Mouse (Mus musculus) spleen, postnatal 4 days (tissue): ENCODE measurements around the gene AI837181.

ENCODE experiments used
- DNase-seq, 2 experiments: peaks; one replicate each; pipeline ENCODE4 v3.0.0; 2022; ENCODE audit warnings: low spot score in 2 of 2

Gene AI837181

DNA sequence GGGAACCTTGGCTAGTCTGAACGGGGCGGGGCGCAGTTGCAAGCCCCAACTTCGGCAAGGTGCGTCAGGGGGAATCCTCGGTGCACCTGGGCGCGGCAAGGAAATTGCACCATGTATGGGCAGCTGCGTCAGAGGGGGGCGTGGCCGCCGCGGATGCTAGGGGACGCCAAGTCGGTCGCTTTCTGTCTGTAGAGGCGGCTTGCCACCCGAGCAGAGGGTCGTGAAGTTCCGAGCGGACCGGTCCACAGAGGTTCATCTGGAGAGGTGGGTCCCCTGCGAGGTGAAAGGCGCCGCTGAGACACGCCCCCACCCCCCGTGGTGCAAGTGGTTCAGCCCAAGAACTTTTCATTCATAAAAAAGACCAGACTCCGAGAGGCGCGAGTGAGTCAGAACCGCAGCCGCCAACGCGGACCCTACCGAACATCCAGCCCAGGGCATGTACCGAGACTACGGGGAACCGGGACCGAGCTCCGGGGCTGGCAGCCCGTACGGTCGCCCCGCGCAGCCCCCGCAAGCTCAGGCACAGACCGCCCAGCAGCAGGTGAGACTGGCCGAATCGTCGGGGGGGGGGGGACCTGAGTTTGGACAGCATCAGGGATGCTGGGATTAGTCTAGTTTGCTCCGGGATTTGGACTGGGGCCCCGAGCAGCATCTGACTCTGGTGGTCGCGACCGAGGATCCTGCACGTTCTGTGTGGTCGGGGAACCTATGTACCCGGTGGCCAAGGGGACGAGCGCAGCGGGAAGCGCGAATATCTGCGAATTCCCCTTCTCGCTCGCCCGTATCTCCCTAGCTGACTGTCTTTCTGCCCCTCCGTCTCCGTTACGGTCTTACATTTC, 22.8 kb downstream of the AI837181 start, which contains the start of gene Fosl1:
TSS of gene Fosl1 (plus strand) at position 33 of the 839 bp plus-strand sequence.
- DNase-seq, result peak; percentile 70 to 86

DNA sequence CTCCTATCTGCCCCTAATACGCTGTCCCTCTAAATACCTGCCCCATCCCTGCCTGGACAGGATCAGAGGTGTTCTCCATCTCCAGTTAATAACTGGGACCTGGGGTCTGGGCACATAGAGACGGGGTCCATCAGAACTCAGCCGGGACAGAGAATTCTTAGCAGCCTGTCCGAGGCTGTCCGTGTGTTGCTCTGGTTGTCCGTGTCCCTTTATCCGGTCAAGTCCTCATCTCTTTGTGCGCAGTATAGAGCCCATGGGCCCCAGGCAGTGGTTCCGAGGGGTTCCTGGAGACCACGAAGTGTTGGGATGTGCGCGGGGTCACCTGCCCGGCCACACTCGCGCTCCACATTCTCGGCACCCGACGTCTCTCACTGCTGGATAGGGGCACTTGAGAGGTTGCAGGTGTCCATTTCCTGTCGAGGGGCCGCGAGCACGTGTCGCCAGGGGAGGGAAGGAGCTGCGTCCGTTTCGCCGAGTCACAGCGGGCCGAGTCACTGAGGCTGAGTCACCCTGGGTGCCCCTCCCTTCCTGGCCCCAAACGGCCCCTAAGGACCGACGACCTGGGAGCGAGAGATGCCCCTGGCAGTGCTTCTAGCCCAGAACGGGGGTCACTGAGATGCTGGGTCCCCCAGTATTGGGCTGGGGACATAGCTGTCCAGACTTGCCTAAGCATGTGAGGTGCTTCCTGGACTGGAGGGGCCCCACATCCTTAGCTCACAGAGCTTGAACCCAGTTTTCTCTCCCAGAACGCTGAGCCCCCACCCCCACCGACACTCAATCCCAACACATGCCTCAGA, 23.6 kb downstream of the AI837181 start:
- peak in 1 of 2 experiments; percentile 36 for DNase-seq

DNA sequence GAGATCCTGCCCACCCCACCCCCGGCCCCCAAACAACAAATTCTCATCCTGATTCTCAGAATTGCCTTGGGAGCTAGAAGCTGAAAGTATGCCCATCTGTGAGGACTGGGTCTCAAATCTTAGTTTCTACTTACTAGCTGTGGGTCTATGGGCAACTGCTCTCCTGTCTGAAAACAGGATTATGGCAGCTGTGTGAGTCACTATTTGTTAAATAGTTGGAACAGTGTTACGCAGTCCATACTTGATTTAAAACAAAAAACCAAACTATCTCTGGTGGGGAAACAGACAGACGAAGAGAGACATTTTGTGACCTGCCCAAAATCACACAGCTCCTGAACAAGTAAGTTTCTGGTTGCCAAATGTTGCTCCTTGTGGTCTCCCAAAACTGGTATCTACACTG, 24.7 kb downstream of the AI837181 start:
- no peak for DNase-seq

DNA sequence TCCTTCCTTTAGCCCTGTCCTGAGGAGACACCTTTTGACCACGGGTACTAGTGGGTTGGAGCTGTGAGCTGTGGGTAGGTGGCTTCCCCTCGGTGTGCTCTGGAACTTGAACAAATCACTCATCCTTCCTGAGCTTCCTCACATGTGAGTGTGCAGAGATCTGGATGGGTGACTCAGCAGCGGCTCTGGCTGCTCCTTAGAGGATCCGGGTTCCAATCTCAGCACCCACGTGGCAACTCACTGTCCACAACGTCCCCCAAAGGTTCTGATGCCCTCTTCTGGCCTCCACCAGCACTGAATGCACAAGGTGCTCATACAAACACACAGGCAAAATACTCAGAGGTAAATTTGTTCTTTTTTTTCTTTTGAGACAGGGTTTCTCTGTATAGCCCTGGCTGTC, 26.8 kb downstream of the AI837181 start:
- no peak for DNase-seq

DNA sequence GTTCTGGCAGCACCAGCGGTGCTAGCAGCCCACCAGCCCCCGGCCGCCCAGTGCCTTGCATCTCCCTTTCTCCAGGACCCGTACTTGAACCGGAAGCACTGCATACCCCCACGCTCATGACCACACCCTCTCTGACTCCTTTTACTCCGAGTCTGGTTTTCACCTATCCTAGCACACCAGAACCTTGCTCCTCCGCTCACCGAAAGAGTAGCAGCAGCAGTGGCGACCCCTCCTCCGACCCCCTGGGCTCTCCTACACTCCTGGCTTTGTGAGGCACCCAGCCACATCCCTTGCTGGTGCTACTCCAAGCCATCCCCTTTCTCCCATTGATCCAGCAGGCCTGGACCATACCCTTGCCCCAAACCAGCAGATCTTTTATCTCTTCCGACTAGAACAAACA, 30.1 kb downstream of the AI837181 start:
- DNase-seq, result no peak

DNA sequence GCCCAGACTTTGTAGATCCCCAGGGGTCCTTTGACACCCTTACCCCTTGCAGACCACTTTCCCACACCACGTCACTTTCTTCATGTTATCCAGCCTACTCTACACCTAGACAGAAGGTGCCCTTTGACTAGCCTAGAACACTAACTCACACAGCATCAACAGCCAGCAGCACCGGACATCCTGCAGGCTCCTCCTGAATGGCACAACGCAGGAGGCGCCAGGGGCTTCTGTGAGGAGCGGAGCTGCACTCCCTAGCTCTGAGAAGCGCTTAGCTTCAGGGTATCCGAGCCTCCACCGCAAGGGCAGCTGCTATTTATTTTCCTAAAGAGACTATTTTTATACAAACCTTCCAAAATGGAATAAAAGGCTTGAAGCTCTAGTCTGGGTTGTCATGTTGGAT, 30.6 kb downstream of the AI837181 start:
- peak in 1 of 2 experiments; percentile 59 for DNase-seq

DNA sequence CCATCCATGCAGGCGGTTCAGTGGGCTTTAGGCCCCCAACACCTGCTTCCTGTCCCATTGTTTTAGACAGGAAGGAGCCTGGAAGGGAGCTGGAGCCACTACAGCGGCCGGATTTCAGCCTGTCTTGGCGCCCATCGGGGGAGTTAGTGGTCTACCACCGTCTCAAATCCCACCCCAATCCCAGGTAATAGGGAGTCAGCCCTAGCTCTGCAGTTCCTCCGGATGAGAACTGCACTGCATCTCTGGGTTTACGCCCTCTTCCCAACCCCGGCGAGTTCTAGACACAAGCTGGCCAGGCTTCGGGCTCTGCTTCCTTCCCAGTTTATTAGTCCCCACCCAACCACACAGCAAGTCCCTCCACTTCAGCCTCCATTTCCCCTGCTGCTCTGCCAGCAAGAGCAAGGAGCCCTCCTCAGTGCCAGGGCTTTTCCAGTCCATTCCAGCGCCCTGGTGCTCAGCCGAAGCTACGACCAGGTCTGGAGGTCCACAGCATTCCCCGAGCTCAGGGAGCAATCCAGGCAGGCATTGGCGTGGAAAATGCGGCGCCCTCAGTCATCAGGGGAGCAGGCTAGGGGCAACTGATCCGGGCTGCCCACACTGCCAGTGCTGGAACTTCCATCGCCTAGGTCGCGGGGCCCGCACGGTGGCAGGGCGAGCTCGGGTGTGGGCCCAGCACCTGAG, 31.4 kb downstream of the AI837181 start:
- peak in 1 of 2 experiments; percentile 59 for DNase-seq

GRCm38 (mm10) chr19:5456922-5457745, 32.2 kb downstream of the AI837181 start:
- DNase-seq, result peak; percentile 91 to 94

- DNase-seq, result no peak
These were observed 33.0 kb downstream of the AI837181 start, which contains the start of gene Ccdc85b for GRCm38 (mm10) chr19:5457746-5458442. Ccdc85b (minus strand) TSS chr19:5457894.

DNA sequence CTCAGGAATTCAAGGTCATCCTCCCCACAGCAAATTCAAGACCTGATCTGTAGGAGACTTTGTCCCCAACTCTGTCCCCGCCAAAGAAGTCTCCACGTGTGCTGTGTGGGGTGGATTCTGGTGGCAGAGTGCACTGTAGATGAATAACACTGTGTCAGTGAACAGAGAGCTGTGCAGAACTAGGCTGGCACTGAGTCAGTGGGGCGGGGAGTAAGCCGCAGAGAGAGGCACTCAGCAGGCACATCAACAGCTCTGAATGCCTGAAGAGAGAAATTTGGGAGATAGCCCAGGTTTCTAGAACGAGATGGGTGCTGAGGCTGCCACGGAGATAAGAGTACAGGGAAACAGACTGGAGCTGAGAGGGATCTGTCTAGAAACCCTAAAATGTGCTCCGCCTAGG, 34.1 kb downstream of the AI837181 start:
- DNase-seq, result no peak

DNA sequence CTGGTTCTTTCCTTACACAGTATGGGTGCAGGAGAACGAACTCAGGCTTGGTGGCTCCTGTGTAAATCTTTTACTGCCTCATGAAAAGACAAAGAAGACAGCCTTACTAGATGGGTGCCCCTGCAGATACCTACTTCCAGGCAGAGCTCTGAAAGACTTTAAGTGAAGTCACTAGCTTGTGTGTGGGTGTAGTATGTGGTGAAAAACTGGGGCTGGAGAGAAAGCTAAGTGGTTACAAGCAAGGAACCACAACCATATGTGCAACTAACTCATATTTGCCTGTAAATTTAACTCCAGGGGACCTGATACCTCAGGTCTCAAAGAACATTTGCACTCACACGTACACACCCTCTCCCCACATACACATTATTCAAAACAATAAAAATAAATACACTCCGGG, 35.0 kb downstream of the AI837181 start:
- DNase-seq, result no peak

- peak; percentile 86 to 93 for DNase-seq
These were observed 35.5 kb downstream of the AI837181 start, which contains the start of gene Fibp for GRCm38 (mm10) chr19:5460465-5460911. Fibp (plus strand) TSS chr19:5460615.

- no peak for DNase-seq
These were observed 36.5 kb downstream of the AI837181 start for GRCm38 (mm10) chr19:5461411-5461810.

GRCm38 (mm10) chr19:5463212-5463611, 38.3 kb downstream of the AI837181 start:
- no peak for DNase-seq

GRCm38 (mm10) chr19:5463791-5464562, 39.0 kb downstream of the AI837181 start:
- DNase-seq, result peak in 1 of 2 experiments; percentile 83

GRCm38 (mm10) chr19:5465037-5465436, 40.1 kb downstream of the AI837181 start:
- DNase-seq, result no peak

- DNase-seq, result no peak
These were observed 42.1 kb downstream of the AI837181 start for GRCm38 (mm10) chr19:5466916-5467500.

DNA sequence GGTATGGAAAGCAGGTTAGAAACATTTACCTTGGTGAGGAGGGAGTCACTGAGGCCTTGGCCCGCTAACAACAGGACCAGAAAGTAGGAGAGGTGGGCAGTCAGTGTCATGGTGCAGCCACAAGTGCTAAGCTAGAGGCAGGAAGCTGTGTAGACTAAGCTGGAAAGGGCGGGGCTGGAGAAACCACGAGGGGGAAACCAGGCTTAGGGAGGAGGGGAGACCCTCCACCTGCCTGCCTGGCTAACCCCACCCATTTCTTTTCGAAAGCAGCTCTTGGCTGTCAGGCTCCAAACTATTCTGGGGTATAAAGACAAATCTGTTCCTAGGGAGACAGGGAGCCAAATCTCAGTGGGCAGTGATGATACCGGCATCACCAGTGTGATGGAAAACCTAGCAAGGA, 43.4 kb downstream of the AI837181 start, which contains the start of gene Ctsw:
TSS of gene Ctsw (minus strand) at position 134 of the 400 bp plus-strand sequence.
- no peak for DNase-seq

GRCm38 (mm10) chr19:5471846-5472245, 46.9 kb downstream of the AI837181 start:
- no peak for DNase-seq
